Mouse (Mus musculus) hindbrain, embryonic 15.5 days (tissue): ENCODE results near the gene Cnksr1. TPM values are rescaled to one million over a fixed set of nuclear protein-coding genes. Genes with fewer than 3 reads are reported as not detected.
"Not testable (repeated sequence)": the region's sequence is repeated elsewhere in the genome, so short reads cannot be mapped to it uniquely, and the experiment has no call there.

ENCODE experiments used
- ATAC-seq: fragments of 200-750 bp; cut with Nextera tagmentation; 2 replicates; pipeline ENCODE4 v1.8.0; 2017; ENCODE audit warnings: low read depth, moderate number of reproducible peaks, moderate TSS enrichment; ENCODE audit not compliant: low FRiP score
- H3K27ac ChIP-seq: fragments of 300-500 bp; sonication (generic); replicated peaks from 2 replicates; pipeline ENCODE4 v1.5.1; 2015; ENCODE audit warnings: mild to moderate bottlenecking, inconsistent platforms
- H3K27me3 ChIP-seq: fragments of 300-500 bp; sonication (generic); 2 replicates; pipeline ENCODE4 v1.6.1; 2015; ENCODE audit warnings: control low read depth, inconsistent platforms
- H3K36me3 ChIP-seq: fragments of 300-500 bp; sonication (generic); 2 replicates; pipeline ENCODE4 v1.6.1; 2015; ENCODE audit warnings: control low read depth, inconsistent platforms
- H3K4me1 ChIP-seq: fragments of 300-500 bp; sonication (generic); replicated peaks from 2 replicates; pipeline ENCODE4 v1.6.1; 2015; ENCODE audit warnings: control low read depth, inconsistent platforms
- H3K4me2 ChIP-seq: fragments of 300-500 bp; sonication (generic); 2 replicates; pipeline ENCODE4 v1.6.1; 2015; ENCODE audit warnings: moderate library complexity, mild to moderate bottlenecking, inconsistent platforms
- H3K4me3 ChIP-seq: fragments of 300-500 bp; sonication (generic); 2 replicates; pipeline ENCODE4 v1.5.1; 2015; ENCODE audit warnings: mild to moderate bottlenecking, inconsistent platforms
- H3K9ac ChIP-seq: fragments of 300-500 bp; sonication (generic); 2 replicates; pipeline ENCODE4 v1.6.1; 2015; ENCODE audit warnings: inconsistent platforms
- H3K9me3 ChIP-seq: fragments of 300-500 bp; sonication (generic); 2 replicates; pipeline ENCODE4 v1.6.1; 2016; ENCODE audit warnings: control low read depth, inconsistent platforms
- WGBS: fragments of 180-500 bp; shearing (Covaris S2); methylation state at CpG from one replicate; pipeline ENCODE4 v1.1.7; 2015; 5-methylcytosine and 5-hydroxymethylcytosine counted together
- polyA plus RNA-seq: library from polyadenylated mRNA; unstranded; fragments of >200 nt; fragmentation: Nextera tagmentation; extraction: Ambion mirVana; gene quantifications from 2 replicates; pipeline ENCODE4 v1.2.1, GENCODE M21; 2015

The Cnksr1 gene
- 0.10 and 0.30 TPM in 2 replicates for polyA plus RNA-seq

DNA sequence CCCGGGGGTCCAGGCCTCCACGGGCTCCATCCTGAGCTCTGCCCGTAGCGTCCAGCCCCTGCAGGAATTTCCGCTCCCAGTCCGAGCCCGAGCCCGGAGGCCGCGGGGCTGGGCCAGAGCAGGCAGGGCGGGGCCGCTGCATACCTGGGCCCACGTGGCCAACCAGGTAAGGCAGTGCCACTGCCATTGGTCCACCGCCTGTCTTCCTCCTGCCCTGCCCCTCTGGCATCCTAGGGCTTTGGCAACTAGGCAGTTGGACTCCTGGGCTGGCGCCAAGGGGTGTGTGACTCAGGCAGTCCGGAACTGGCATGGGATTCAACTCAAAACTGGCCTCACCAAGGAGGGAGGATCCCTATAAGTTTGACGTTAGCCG is at the start of gene Cnksr1:
Gene Cnksr1, minus strand, starts transcription at position 121 of the 373 bp plus-strand sequence.
- Histone ChIP-seq H3K9ac (no peak within 1 kb of the TSS), H3K4me2 (peak within 1 kb of the TSS; percentile 39)

DNA sequence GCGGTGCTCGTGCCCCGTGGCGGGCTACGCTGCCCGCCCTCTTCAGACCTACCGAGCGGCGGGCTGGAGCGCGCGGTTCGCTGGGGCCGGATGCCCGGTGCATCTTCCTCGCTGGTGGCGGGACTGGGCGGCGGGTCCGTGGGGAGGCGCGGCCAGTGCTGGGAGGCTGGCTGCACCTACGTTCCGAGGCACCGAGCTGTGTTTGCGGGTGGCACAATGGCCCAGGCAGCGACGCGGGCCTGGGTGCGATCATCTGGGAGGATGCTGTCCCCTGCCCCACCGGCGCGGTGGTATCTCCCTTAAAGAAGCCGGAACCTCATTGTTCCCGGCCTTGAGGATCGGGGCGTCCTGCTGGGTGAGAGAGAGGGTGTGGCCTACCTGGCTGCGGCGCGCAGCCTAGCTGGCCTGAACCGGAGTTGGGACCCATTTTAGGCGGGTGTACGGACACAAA is 49.4 kb upstream of the Cnksr1 start, which contains the start of gene Pdik1l:
Gene Pdik1l, minus strand, starts transcription at position 321 of the 451 bp plus-strand sequence.
- Histone ChIP-seq H3K27me3 (no peaks in the 10 kb centered on the region), H3K9ac (peak within 1 kb of the TSS; percentile 98), H3K27ac (peak within 1 kb of the TSS; percentile 100), H3K4me1 (peaks cover 24% of the 10 kb centered on the region), H3K4me3 (peak within 1 kb of the TSS; percentile 100), H3K4me2 (peak within 1 kb of the TSS; percentile 94), H3K36me3 (peaks cover 14% of the 10 kb centered on the region), H3K9me3 (no peaks in the 10 kb centered on the region)
- peak; percentile 76 for ATAC-seq
- WGBS: 0% methylated on average over 37 of the region's 43 CpGs

More for the DNA sequence above, at the start of gene Cnksr1:
- peaks cover 18% of the 10 kb centered on the region for H3K27me3 ChIP-seq
- no peaks in the 10 kb centered on the region for H3K9me3 ChIP-seq
- 5% methylated on average over 18 of the region's 18 CpGs for WGBS
- no peaks in the 10 kb centered on the region for H3K36me3 ChIP-seq
- H3K4me3 ChIP-seq: no peak within 1 kb of the TSS
- ATAC-seq: peak; percentile 42; the same call in 1 of the 2 replicates
- H3K4me1 ChIP-seq: peaks cover 12% of the 10 kb centered on the region
- no peak within 1 kb of the TSS for H3K27ac ChIP-seq

DNA sequence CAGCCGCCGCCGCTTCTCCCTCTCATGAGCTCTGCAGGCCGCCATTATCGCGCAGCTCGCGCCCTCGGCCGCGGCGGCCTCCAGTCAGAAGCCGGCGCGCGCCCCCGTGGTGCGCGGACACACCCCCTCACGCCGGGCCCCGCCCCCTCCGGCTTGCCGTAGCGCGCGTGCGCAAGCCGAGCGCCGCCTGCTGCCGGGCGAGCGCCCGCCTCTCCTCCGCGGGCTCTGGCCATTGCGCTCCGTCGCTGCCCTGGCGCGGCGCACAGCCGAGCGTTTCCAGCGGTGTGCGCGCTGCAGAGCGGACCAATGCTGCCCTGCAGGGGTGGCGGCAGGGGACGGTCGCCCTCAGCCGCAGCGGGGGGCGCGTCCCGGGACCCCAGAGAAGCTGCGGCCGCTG is 49.0 kb upstream of the Cnksr1 start:
- peak overlapping the region; percentile 100 for H3K4me3 ChIP-seq
- peak; percentile 96 for ATAC-seq
- WGBS: under 1% methylated on average over 52 of the region's 59 CpGs

DNA sequence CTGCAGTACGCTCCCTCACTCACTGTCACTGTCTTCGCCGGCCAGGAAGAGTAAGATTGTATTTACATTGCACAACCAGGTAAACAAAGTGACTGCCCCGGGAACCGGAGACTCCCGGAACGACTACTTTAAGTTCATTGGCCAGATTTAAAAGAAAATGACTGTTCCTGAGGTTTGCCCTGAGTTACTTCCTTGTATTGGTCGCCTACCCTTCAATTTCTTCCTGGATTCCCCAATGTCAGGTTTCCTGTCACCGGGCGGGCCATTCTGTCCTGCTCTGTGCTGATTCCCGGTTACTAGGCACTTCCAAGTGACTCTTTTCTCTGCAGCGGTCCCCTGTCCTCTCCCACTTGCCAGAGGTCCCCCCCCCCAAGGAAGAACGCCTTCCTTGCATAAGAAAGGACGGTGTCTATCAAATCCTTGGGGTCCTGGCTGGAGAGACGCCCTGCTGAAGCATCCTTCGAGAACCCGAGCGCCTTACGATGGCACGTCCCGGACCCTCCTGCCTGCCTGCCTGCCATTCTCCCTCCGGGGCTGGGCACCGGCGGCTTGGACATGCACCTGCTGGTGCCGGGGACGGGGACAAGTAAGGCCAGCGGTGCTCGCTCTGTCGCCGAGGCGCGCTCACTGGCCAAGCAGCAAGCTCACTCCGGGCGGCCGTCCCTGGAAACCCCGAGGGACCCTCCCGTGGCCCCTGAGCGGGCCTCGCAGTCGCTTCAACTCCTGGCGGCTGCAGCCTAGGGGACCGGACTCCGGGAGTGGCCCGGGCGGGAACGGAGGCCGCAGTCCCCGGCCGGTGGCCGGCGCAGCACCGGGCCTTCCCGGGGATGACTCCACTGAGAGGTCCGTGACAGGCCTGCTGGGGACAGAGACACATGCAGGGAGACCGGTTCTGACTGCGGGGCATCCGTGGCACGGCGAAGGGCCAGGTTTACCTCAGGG is 48.3 kb upstream of the Cnksr1 start:
- Histone ChIP-seq H3K9me3 (no peaks in the 10 kb centered on the region), H3K4me1 (peaks cover 24% of the 10 kb centered on the region), H3K27me3 (no peaks in the 10 kb centered on the region), H3K9ac (peak overlapping the region; percentile 97), H3K4me2 (peak overlapping the region; percentile 94), H3K27ac (peak overlapping the region; percentile 100), H3K4me3 (peak overlapping the region; percentile 100), H3K36me3 (peaks cover 24% of the 10 kb centered on the region)
- ATAC-seq: peak; percentile 16
- WGBS: 2% methylated on average over 59 of the region's 59 CpGs

More for the DNA sequence above, 49.0 kb upstream of the Cnksr1 start:
- peak overlapping the region; percentile 94 for H3K4me2 ChIP-seq
- no peaks in the 10 kb centered on the region for H3K27me3 ChIP-seq
- peak overlapping the region; percentile 98 for H3K9ac ChIP-seq
- H3K9me3 ChIP-seq: no peaks in the 10 kb centered on the region
- H3K36me3 ChIP-seq: peaks cover 18% of the 10 kb centered on the region
- peak overlapping the region; percentile 100 for H3K27ac ChIP-seq
- peaks cover 24% of the 10 kb centered on the region for H3K4me1 ChIP-seq

DNA sequence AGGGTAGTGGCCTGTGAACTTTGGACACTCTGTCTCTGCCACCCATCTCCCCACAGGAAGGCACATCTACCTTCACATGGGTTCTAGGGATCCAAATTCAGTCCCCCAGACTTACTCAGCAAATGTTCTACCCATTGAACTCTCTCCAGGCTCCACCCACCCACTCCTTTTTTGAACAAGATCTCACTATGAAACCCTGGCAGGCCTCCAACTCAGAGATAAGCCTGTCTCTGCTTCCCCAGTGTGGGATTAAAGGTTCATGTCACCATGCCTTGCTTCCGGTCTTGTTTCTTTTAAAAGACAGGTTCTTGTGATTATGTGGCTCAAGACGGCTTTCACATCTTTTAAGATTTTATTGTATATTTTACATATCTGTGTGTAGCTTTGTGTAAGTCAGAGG is 46.7 kb upstream of the Cnksr1 start:
- Histone ChIP-seq H3K4me1 (peaks cover 24% of the 10 kb centered on the region), H3K4me2 (no peak overlapping the region), H3K36me3 (peaks cover 36% of the 10 kb centered on the region), H3K27me3 (no peaks in the 10 kb centered on the region), H3K9ac (no peak overlapping the region), H3K4me3 (no peak overlapping the region), H3K9me3 (no peaks in the 10 kb centered on the region), H3K27ac (no peak overlapping the region)
- ATAC-seq: no peak
- 98% methylated on average over 2 of the region's 2 CpGs for WGBS

DNA sequence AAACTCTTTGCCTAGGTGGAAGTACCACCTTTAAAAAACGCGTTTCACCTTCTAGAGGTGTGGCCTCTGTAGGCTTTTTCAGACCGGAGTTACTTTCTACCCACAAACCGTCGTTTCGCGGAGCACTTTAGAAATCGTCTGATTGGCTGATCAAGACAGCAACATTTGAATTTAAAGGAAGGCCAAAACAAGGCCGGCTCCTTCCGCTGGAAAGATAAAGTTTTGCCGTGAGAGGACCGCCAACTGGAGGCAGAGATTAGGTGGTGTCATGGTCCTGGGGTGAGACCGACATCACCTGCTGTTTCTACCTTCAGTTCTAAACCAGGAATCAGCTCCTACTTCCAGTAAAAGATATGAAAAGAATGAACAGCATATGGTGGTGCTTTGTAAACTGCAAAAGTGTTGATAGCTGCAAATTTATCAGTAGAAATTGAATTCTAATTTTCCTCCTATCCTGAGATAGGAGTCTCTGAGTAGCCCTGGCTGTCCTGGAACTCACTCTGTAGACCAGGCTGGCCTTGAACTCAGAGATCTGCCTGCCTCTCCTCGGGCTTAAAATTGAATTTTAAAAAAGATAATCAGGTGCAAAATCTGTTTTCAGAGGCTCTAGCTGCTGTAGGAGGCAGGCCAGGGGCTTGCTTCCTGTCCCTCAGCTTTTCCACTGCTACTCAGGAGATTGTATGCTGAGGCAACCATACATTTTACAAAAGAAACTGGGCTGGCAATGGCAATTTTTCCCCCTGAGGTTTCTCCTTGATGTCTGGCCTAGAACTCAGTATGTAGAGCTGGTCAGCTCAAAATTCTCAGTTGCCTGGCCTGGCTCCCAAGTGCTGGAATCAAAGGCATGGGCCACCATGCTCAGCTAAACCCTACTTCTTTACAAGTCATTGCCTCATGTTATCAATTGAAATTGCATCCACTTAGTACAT is 35.5 kb upstream of the Cnksr1 start:
- no peaks in the 10 kb centered on the region for H3K9me3 ChIP-seq
- H3K9ac ChIP-seq: no peak overlapping the region
- H3K4me3 ChIP-seq: no peak overlapping the region
- 7% methylated on average over 14 of the region's 14 CpGs for WGBS
- peaks cover 32% of the 10 kb centered on the region for H3K36me3 ChIP-seq
- H3K27me3 ChIP-seq: no peaks in the 10 kb centered on the region
- no peak for ATAC-seq
- no peaks in the 10 kb centered on the region for H3K4me1 ChIP-seq
- no peak overlapping the region for H3K27ac ChIP-seq
- H3K4me2 ChIP-seq: peak overlapping the region; percentile 33

DNA sequence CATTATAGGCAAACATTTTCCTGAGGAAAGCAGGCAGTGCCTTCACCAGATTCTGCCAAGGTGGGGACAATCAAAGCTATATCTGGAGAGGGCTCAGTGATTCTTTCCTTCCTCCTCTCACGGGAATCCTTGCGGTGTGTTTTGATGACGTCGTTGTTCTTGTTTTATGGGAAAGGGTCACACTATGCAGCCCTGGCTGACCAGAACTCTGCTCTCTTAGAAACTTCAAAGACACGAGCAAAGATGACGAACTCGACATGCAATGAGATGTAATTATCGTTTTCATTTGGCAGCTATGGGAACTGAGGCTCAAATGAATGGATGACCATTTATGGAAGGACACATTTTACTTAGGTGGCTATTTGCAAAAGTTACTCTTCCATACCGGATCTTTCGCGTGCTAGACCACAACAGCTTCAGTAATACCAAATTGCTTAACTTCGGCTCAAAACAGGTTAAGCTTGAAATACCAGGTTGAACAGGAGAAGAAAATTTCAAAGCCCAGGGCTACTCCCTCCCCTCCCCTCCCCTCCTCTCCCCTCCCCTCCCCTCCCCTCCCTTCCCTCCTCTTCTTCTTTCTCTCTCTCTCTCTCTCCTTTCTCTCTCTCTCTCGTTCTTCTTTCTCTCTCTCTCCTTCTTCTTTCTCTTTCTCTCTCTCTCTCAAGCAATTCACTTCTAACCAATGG is 34.7 kb upstream of the Cnksr1 start:
- peak overlapping the region; percentile 33 for H3K4me2 ChIP-seq

DNA sequence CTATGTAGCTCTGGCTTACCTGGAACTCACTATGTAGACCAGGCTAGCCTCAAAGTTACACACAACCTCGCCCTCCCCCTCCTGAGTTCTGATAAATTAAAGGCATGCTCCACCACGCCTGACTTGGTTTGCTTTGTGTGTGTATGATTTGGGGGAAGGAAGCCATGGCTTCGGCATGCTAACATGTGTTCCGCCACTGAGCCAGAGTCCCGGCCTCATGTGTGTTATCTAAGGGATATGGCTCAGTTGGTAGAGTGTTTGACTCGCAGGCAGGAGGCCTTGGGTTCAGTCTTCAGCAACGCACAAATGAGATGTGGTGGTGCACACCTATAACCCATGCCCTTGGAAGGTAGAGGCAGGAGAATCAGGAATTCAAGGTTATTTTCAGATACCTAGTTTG is 33.8 kb upstream of the Cnksr1 start:
- Histone ChIP-seq H3K27ac (no peak overlapping the region), H3K27me3 (no peaks in the 10 kb centered on the region), H3K4me1 (no peaks in the 10 kb centered on the region), H3K9me3 (no peaks in the 10 kb centered on the region), H3K36me3 (peaks cover 16% of the 10 kb centered on the region), H3K4me2 (no peak overlapping the region), H3K4me3 (no peak overlapping the region), H3K9ac (no peak overlapping the region)
- WGBS: 86% methylated on average over 7 of the region's 7 CpGs
- no peak for ATAC-seq

More for the DNA sequence above, 34.7 kb upstream of the Cnksr1 start:
- WGBS: 31% methylated on average over 13 of the region's 13 CpGs
- Histone ChIP-seq H3K9ac (no peak overlapping the region), H3K9me3 (no peaks in the 10 kb centered on the region), H3K27ac (no peak overlapping the region), H3K4me3 (no peak overlapping the region), H3K27me3 (no peaks in the 10 kb centered on the region), H3K4me1 (no peaks in the 10 kb centered on the region), H3K36me3 (peaks cover 25% of the 10 kb centered on the region)
- no peak for ATAC-seq

DNA sequence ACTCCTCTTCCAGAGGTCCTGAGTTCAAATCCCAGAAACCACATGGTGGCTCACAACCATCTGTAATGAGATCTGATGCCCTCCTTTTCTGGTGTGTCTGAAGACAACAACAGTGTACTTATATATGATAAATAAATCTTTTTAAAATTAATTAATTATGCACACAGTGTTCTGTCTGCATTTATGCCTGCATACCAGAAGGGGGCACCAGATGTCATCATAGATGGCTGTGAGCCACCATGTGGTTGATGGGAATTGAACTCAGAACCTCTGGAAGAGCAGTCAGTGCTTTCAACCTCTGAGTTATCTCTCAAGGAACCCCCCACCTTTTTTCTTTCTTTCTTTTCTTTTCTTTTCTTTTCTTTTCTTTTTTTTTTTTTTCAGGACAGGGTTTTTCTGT is 31.4 kb upstream of the Cnksr1 start:
- H3K4me2 ChIP-seq, H3K4me3 ChIP-seq, H3K27ac ChIP-seq, H3K9me3 ChIP-seq, H3K27me3 ChIP-seq, H3K9ac ChIP-seq, ATAC-seq, H3K36me3 ChIP-seq, H3K4me1 ChIP-seq: not testable (repeated sequence)

DNA sequence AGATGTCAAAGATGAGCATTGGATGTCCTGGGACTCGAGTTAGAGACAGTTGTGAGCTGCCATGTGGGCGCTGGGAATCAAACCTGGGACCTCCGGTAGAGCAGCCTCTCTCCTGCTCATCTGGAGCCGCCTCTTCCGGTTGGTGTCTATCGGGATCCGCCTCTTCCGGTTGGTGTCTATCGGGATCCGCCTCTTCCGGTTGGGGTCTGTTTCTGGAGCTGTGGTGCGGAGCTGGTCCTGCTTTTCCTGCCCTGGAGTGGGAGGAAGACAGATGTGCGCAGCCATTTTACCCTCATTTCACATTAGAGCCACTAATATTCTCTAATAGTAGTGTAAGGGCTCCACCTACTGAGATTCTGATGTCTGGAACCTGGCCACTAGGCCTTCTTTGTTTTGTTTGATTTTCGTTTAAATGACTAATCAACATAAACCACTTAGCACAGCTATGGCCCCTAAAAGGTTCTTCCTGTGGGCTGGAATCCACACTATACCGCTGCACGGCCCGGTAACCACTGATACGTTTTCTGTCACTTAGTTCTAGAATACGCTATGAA is 30.0 kb upstream of the Cnksr1 start:
- no peak overlapping the region for H3K9ac ChIP-seq
- no peak overlapping the region for H3K27ac ChIP-seq
- no peak overlapping the region for H3K4me3 ChIP-seq
- WGBS: 87% methylated on average over 19 of the region's 19 CpGs
- no peak for ATAC-seq
- H3K4me2 ChIP-seq: no peak overlapping the region
- no peaks in the 10 kb centered on the region for H3K36me3 ChIP-seq
- H3K27me3 ChIP-seq: no peaks in the 10 kb centered on the region
- no peaks in the 10 kb centered on the region for H3K9me3 ChIP-seq
- no peaks in the 10 kb centered on the region for H3K4me1 ChIP-seq
